Mouse (Mus musculus): ENCODE measurements around the gene Hpgds. TPM values are rescaled to one million over a fixed set of nuclear protein-coding genes. Genes with fewer than 3 reads are reported as not detected.

The Hpgds gene
- polyA plus RNA-seq (2016; fragmentation: Nextera tagmentation; extraction: Ambion mirVana): 3.6 and 4.3 TPM in 2 replicates

- Histone ChIP-seq H3K4me3 (no peak within 1 kb of the TSS), H3K9me3 (no peaks in the 10 kb centered on the region), H3K27ac (replicated peaks) (no peak within 1 kb of the TSS; the same call in 1 of the 2 replicates), H3K4me1 (0 out of 2 replicates have a peak, but pooled peaks cover 4% of the 10 kb centered on the region), H3K36me3 (replicated peaks) (no peaks in the 10 kb centered on the region), H3K27me3 (replicated peaks; ENCODE audit: low read depth, poor library complexity, severe bottlenecking) (no peaks in the 10 kb centered on the region)
- no peak for DNase-seq (ENCODE audit: low spot score)
- 58% methylated on average over 16 of the region's 16 CpGs for WGBS
These were observed at the start of gene Hpgds for GRCm38 (mm10) chr6:65144621-65145205. Gene Hpgds (minus strand): TSS chr6:65144908.

GRCm38 (mm10) chr6:65164977-65165376 lies 20.3 kb upstream of the Hpgds start:
- WGBS: 67% methylated on average over 5 of the region's 5 CpGs
- Histone ChIP-seq H3K9me3 (no peaks in the 10 kb centered on the region), H3K27me3 (replicated peaks; ENCODE audit: low read depth, poor library complexity, severe bottlenecking) (no peaks in the 10 kb centered on the region), H3K4me1 (no peaks in the 10 kb centered on the region), H3K27ac (replicated peaks) (no peak overlapping the region), H3K4me3 (no peak overlapping the region), H3K36me3 (replicated peaks) (no peaks in the 10 kb centered on the region)
- DNase-seq (ENCODE audit: low spot score): no peak

DNA sequence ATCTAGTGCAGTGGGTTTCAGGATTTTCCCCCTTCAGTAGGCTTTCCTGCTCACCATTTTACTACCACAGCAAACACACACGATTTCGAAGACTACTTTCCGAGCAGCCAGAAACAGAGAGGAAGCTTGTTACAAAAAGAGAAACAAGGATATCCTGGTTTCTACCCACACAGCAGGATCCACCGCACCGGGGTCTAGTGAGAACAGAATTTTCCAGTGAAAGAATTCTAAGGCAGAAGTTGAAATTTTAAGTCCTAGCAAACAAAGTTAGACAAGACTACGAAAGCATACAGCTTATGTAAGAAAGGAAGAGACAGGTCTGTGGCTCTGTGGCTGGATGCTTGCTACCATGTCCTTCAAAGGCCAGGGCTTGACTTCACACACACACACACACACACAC lies 19.4 kb upstream of the Hpgds start:
- WGBS: 88% methylated on average over 6 of the region's 6 CpGs
- no peak overlapping the region for H3K27ac ChIP-seq (replicated peaks)
- DNase-seq (ENCODE audit: low spot score): no peak
- no peak overlapping the region for H3K4me3 ChIP-seq
- H3K4me1 ChIP-seq: no peaks in the 10 kb centered on the region
- H3K27me3 ChIP-seq (replicated peaks; ENCODE audit: low read depth, poor library complexity, severe bottlenecking): no peaks in the 10 kb centered on the region
- no peaks in the 10 kb centered on the region for H3K9me3 ChIP-seq
- H3K36me3 ChIP-seq (replicated peaks): no peaks in the 10 kb centered on the region

DNA sequence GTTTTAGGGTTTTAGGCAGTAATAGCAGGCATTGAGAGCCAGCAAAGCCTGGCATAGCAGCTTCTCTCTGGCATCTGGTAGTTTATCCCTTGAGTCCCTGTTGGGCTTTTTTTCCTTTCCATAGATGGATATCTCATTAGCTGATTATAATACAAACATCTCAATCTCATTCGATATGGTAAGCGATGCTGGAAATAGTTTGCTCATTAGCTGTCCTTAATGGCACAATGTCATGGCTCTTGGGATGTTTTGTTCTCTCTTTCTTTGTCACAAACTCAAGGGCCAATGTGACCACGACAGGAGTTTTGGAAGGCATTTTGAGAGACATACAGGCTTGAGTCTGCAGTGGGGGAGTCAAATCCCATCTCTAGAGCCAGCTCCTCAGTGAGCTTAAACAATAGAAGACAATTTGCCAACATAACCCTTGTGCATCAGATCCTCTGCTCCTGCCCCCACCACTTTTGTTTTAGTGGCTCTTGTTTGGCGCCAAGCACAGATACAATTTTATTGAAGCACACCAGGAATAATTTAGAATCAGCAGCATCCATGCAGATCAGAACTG lies 14.8 kb upstream of the Hpgds start:
- Histone ChIP-seq H3K36me3 (replicated peaks) (no peaks in the 10 kb centered on the region), H3K27me3 (replicated peaks; ENCODE audit: low read depth, poor library complexity, severe bottlenecking) (no peaks in the 10 kb centered on the region), H3K4me3 (no peak overlapping the region), H3K9me3 (no peaks in the 10 kb centered on the region), H3K27ac (replicated peaks) (no peak overlapping the region), H3K4me1 (no peaks in the 10 kb centered on the region)
- WGBS: 82% methylated on average over 4 of the region's 4 CpGs
- DNase-seq (ENCODE audit: low spot score): no peak

DNA sequence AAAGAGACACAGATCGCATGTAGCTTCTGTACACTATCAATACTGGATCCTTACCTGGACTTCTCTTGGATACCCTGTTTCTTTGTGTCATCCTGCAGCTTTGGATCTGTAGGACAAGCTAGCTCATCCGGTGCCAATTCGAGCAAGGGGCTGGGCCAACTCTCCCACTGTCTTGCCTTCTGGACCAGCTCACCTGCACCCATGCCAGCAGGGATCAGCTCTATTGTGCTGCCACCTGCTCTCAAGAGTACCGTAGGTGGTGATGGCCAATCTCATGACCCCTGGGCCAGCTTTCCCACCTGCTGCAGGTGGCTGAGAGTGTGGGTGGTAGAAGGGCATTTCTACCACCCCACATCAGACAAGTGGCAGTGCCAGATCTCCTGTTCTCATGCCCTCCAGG lies 12.3 kb upstream of the Hpgds start:
- WGBS: 91% methylated on average over 4 of the region's 4 CpGs
- Histone ChIP-seq H3K9me3 (no peaks in the 10 kb centered on the region), H3K4me1 (no peaks in the 10 kb centered on the region), H3K27ac (replicated peaks) (no peak overlapping the region), H3K4me3 (no peak overlapping the region), H3K27me3 (replicated peaks; ENCODE audit: low read depth, poor library complexity, severe bottlenecking) (no peaks in the 10 kb centered on the region), H3K36me3 (replicated peaks) (no peaks in the 10 kb centered on the region)
- DNase-seq (ENCODE audit: low spot score): no peak

DNA sequence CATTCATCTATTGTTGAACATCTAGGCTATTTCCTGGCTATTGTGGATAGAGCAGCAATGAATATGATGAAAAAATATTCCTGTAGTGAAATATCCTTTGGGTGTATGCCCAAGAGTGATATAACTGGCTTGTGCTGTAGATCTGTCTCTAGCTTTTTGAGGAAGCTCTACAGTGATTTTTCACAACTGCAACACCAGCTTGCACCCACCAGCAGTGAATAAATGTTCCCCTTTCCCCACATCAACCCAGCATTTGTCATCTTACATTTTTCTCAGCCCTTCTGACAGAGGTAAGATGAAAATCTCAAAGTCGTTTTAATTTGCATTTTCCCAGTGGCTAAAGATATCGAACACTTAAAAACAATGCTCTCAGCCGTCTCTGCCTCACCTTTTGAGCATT lies 8.9 kb upstream of the Hpgds start:
- Histone ChIP-seq H3K27me3 (replicated peaks; ENCODE audit: low read depth, poor library complexity, severe bottlenecking) (no peaks in the 10 kb centered on the region), H3K36me3 (replicated peaks) (no peaks in the 10 kb centered on the region), H3K9me3 (no peaks in the 10 kb centered on the region), H3K4me1 (0 out of 2 replicates have a peak, but pooled peaks cover 4% of the 10 kb centered on the region), H3K4me3 (no peak overlapping the region), H3K27ac (replicated peaks) (no peak overlapping the region)
- DNase-seq (ENCODE audit: low spot score): no peak
- WGBS: 83% methylated on average over 3 of the region's 3 CpGs

DNA sequence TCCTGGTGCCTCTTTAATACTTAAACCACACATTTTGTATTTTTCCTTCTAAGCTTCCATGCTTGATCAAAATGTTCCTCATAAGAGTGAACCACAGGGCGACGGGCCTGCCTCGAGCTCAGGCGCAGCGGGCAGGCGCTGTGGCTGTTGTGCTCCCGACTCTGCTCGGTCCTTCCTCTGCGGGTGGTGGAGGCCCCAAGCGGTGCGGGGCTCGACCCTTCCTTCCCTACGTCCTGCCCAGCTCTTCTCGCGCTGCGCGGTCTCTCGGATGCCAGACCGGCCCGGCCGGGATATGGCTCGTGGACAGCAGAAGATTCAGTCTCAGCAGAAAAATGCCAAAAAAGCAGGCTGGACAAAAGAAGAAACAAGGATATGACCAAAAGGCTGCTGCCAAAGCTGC lies 6.0 kb upstream of the Hpgds start:
- Histone ChIP-seq H3K4me3 (peak overlapping the region; percentile 42), H3K36me3 (replicated peaks) (no peaks in the 10 kb centered on the region), H3K9me3 (no peaks in the 10 kb centered on the region), H3K27ac (replicated peaks) (no peak overlapping the region), H3K4me1 (0 out of 2 replicates have a peak, but pooled peaks cover 4% of the 10 kb centered on the region), H3K27me3 (replicated peaks; ENCODE audit: low read depth, poor library complexity, severe bottlenecking) (no peaks in the 10 kb centered on the region)
- 6% methylated on average over 22 of the region's 22 CpGs for WGBS
- peak; percentile 38 for DNase-seq (ENCODE audit: low spot score)

DNA sequence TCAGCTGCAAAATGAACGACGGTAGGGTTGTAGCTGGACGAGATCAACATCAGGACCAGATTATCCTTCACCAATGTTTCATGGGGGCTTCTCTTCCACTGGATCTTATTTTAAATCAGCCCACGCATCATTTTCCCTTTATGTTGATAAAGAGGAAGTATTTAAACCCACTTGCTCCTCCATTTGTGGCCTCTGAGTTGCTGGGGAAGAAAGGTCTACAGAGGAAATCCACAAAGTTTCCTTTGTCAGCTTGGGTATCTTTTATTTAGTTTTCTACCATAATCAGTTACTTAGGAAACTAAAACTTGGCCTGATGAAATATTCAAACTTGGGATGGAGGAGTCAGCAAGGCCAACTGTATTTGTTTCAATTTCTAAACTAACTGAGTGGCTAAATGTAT lies 1.7 kb upstream of the Hpgds start:
- H3K9me3 ChIP-seq: no peaks in the 10 kb centered on the region
- H3K4me3 ChIP-seq: no peak overlapping the region
- no peaks in the 10 kb centered on the region for H3K27me3 ChIP-seq (replicated peaks; ENCODE audit: low read depth, poor library complexity, severe bottlenecking)
- no peaks in the 10 kb centered on the region for H3K36me3 ChIP-seq (replicated peaks)
- H3K27ac ChIP-seq (replicated peaks): no peak overlapping the region
- 93% methylated on average over 4 of the region's 4 CpGs for WGBS
- H3K4me1 ChIP-seq: 0 out of 2 replicates have a peak, but pooled peaks cover 9% of the 10 kb centered on the region
- DNase-seq (ENCODE audit: low spot score): no peak

- no peak overlapping the region for H3K27ac ChIP-seq (replicated peaks)
- WGBS: 100% methylated on average over 1 of the region's 1 CpGs
- H3K27me3 ChIP-seq (replicated peaks; ENCODE audit: low read depth, poor library complexity, severe bottlenecking): no peaks in the 10 kb centered on the region
- DNase-seq (ENCODE audit: low spot score): no peak
- 0 out of 2 replicates have a peak, but pooled peaks cover 4% of the 10 kb centered on the region for H3K4me1 ChIP-seq
- H3K9me3 ChIP-seq: no peaks in the 10 kb centered on the region
- H3K36me3 ChIP-seq (replicated peaks): no peaks in the 10 kb centered on the region
- no peak overlapping the region for H3K4me3 ChIP-seq
These were observed 2.4 kb downstream of the Hpgds start for GRCm38 (mm10) chr6:65142316-65142715.

DNA sequence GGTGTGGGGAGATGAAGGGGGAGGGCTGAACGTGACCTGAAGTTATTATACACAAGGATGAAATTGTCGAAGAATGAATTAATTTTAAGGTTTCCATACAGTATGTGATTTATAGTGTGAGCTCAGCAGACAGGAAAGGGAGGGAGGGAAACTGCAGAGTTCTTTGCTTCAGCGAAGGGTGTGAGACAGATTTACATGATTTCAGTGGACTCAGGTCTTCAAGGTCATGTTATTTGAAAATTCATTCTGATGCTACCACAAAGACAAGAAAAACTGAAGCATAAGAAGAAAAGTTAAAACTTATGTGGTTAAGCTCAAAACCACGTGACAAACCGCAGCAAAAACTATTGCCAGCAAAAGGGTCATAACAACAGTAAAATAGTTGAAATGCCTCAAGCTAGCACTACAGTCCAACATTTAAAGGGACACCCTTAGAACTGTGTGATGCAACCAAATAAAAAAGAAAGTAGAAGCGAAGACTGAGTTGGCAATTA lies 3.9 kb downstream of the Hpgds start:
- Histone ChIP-seq H3K4me1 (0 out of 2 replicates have a peak, but pooled peaks cover 4% of the 10 kb centered on the region), H3K4me3 (no peak overlapping the region), H3K27ac (replicated peaks) (no peak overlapping the region), H3K36me3 (replicated peaks) (no peaks in the 10 kb centered on the region), H3K9me3 (no peaks in the 10 kb centered on the region), H3K27me3 (replicated peaks; ENCODE audit: low read depth, poor library complexity, severe bottlenecking) (no peaks in the 10 kb centered on the region)
- WGBS: 85% methylated on average over 6 of the region's 6 CpGs
- DNase-seq (ENCODE audit: low spot score): no peak

GRCm38 (mm10) chr6:65140082-65140749 lies 4.5 kb downstream of the Hpgds start:
- Histone ChIP-seq H3K27me3 (replicated peaks; ENCODE audit: low read depth, poor library complexity, severe bottlenecking) (no peaks in the 10 kb centered on the region), H3K36me3 (replicated peaks) (no peaks in the 10 kb centered on the region), H3K27ac (replicated peaks) (no peak overlapping the region), H3K9me3 (no peaks in the 10 kb centered on the region), H3K4me3 (no peak overlapping the region), H3K4me1 (0 out of 2 replicates have a peak, but pooled peaks cover 4% of the 10 kb centered on the region)
- no peak for DNase-seq (ENCODE audit: low spot score)
- 62% methylated on average over 5 of the region's 5 CpGs for WGBS

GRCm38 (mm10) chr6:65138243-65138642 lies 6.5 kb downstream of the Hpgds start:
- no peak overlapping the region for H3K27ac ChIP-seq (replicated peaks)
- 92% methylated on average over 1 of the region's 1 CpGs for WGBS
- H3K27me3 ChIP-seq (replicated peaks; ENCODE audit: low read depth, poor library complexity, severe bottlenecking): no peaks in the 10 kb centered on the region
- H3K9me3 ChIP-seq: no peaks in the 10 kb centered on the region
- H3K36me3 ChIP-seq (replicated peaks): no peaks in the 10 kb centered on the region
- no peaks in the 10 kb centered on the region for H3K4me1 ChIP-seq
- no peak for DNase-seq (ENCODE audit: low spot score)
- no peak overlapping the region for H3K4me3 ChIP-seq

GRCm38 (mm10) chr6:65137802-65138201 lies 6.9 kb downstream of the Hpgds start:
- Histone ChIP-seq H3K27ac (replicated peaks) (no peak overlapping the region), H3K9me3 (no peaks in the 10 kb centered on the region), H3K4me3 (no peak overlapping the region), H3K4me1 (no peaks in the 10 kb centered on the region), H3K36me3 (replicated peaks) (no peaks in the 10 kb centered on the region), H3K27me3 (replicated peaks; ENCODE audit: low read depth, poor library complexity, severe bottlenecking) (no peaks in the 10 kb centered on the region)
- 57% methylated on average over 2 of the region's 2 CpGs for WGBS
- no peak for DNase-seq (ENCODE audit: low spot score)
